Comparison of ENCODE assay signal across 22 mouse cellular contexts in genomic region chr6:47413656-47414055, GRCm38 (mm10). TPM values are rescaled to one million over a fixed set of nuclear protein-coding genes. Genes with fewer than 3 reads are reported as not detected.
DNase-seq lines count a peak whose midpoint lies in the region; ATAC-seq and TF ChIP-seq lines count a peak whose summit lies in the region.
"Had no signal": no experiment of that assay in that cellular context is flagged by ENCODE, and none has a peak within 500 bp of the region (broad histone marks: within the 10 kb centered on the region; RNA-seq: fewer than 3 reads in every experiment).

No protein-coding gene starts in this region.

- TF ChIP-seq CTCF in brain, embryonic 14.5 days (IDR thresholded peaks at IDR 0.05; ENCODE audit: borderline replicate concordance, extremely low read depth, insufficient read depth, insufficient read length): no peak

- H3K9ac ChIP-seq in forebrain, embryonic 13.5 days: no peak overlapping the region
- H3K9ac ChIP-seq: embryonic facial prominence, embryonic 13.5 days; embryonic facial prominence, embryonic 15.5 days had no signal

- no peak overlapping the region for H3K4me2 ChIP-seq in forebrain, embryonic 13.5 days
- H3K4me2 ChIP-seq: embryonic facial prominence, embryonic 13.5 days; embryonic facial prominence, embryonic 15.5 days had no signal

- no peaks in the 10 kb centered on the region for H3K36me3 ChIP-seq in forebrain, embryonic 13.5 days (ENCODE audit: poor library complexity, severe bottlenecking)
- no peaks in the 10 kb centered on the region for H3K36me3 ChIP-seq in forebrain, embryonic 10.5 days (replicated peaks)
- H3K36me3 ChIP-seq: embryonic facial prominence, embryonic 13.5 days; embryonic facial prominence, embryonic 15.5 days; G1E had no signal

- peak overlapping the region; percentile 45; the same call in 1 of the 2 replicates for H3K27ac ChIP-seq in forebrain, embryonic 13.5 days
- no peak overlapping the region for H3K27ac ChIP-seq in forebrain, embryonic 10.5 days
- H3K27ac ChIP-seq: embryonic facial prominence, embryonic 13.5 days; embryonic facial prominence, embryonic 15.5 days had no signal

- no peak for TF ChIP-seq POLR2A in brain, embryonic 14.5 days (IDR thresholded peaks at IDR 0.05; ENCODE audit: borderline replicate concordance, extremely low read depth, insufficient read depth, insufficient read length, poor library complexity, severe bottlenecking)

- no peak for ATAC-seq in forebrain, embryonic 13.5 days
- ATAC-seq: activated CD4-positive, CD25-positive, alpha-beta regulatory T cell, adult 4 months; CD4-positive, CD25-positive, alpha-beta regulatory T cell, adult 4 months; Patski had no signal

- 0 out of 2 replicates have a peak, but pooled peaks cover 4% of the 10 kb centered on the region for H3K4me1 ChIP-seq in forebrain, embryonic 13.5 days
- peaks cover 9% of the 10 kb centered on the region; the same call in 1 of the 2 replicates for H3K4me1 ChIP-seq in forebrain, embryonic 10.5 days
- H3K4me1 ChIP-seq: embryonic facial prominence, embryonic 13.5 days; embryonic facial prominence, embryonic 15.5 days had no signal

- no peaks in the 10 kb centered on the region for H3K9me3 ChIP-seq in forebrain, embryonic 13.5 days (replicated peaks)
- H3K9me3 ChIP-seq in forebrain, embryonic 10.5 days: no peaks in the 10 kb centered on the region
- H3K9me3 ChIP-seq: embryonic facial prominence, embryonic 13.5 days; embryonic facial prominence, embryonic 15.5 days; G1E had no signal

- no peak overlapping the region for H3K4me3 ChIP-seq in forebrain, embryonic 13.5 days
- no peak overlapping the region for H3K4me3 ChIP-seq in forebrain, embryonic 10.5 days
- H3K4me3 ChIP-seq: embryonic facial prominence, embryonic 13.5 days; embryonic facial prominence, embryonic 15.5 days; erythroblast, embryonic 14.5 days had no signal

- WGBS in forebrain, embryonic 13.5 days: 45% methylated on average over 2 of the region's 2 CpGs
- 55% methylated on average over 2 of the region's 2 CpGs for WGBS in forebrain, embryonic 10.5 days

- no peaks in the 10 kb centered on the region for H3K27me3 ChIP-seq in forebrain, embryonic 13.5 days
- no peaks in the 10 kb centered on the region for H3K27me3 ChIP-seq in forebrain, embryonic 10.5 days (ENCODE audit: poor library complexity, severe bottlenecking)
- H3K27me3 ChIP-seq: CH12.LX; embryonic facial prominence, embryonic 13.5 days; embryonic facial prominence, embryonic 15.5 days had no signal

- no peak for DNase-seq in forebrain, embryonic 10.5 days (ENCODE audit: extremely low spot score, low spot score)
- DNase-seq in brain, embryonic 14.5 days (ENCODE audit: low read depth): peak; percentile 30
- peak; percentile 59 for DNase-seq in retina, postnatal 1 day
- DNase-seq in right cerebral cortex, adult 2 months (ENCODE audit: low spot score in 2 of 2): no peak
- DNase-seq: adrenal gland, adult 8-10 months; adrenal gland, postnatal 14 days; adrenal gland, postnatal 36 days; B cell, adult 2 months; cerebellum, adult 11 months; cerebellum, adult 18-20 months; cerebellum, adult 8-10 months; cerebellum, adult 9-11 months; cerebellum, postnatal 36 days had no signal

RNA-seq across cellular contexts. Expression of gene Cul1, which starts 39.5 kb away (rescaled TPM):
- 179 TPM in 2 replicates for polyA plus RNA-seq in forebrain, embryonic 13.5 days (2015; fragmentation: Nextera tagmentation; extraction: Ambion mirVana)
- 215 and 227 TPM in 2 replicates for polyA plus RNA-seq in forebrain, embryonic 10.5 days (2016; fragmentation: Nextera tagmentation; extraction: Ambion mirVana)
- polyA plus RNA-seq in brain, embryonic 14.5 days (2012; rRNA removed): 103 and 113 TPM in 2 replicates

Comparison
In these comparisons a context has a peak if more than half of its experiments do, and no peak if none do; other contexts are left out.
1. DNase-seq: peak in brain, embryonic 14.5 days (single experiment) and retina, postnatal 1 day (single experiment); none in forebrain, embryonic 10.5 days (single experiment) and right cerebral cortex, adult 2 months (0 of 2).